Mouse (Mus musculus): Measurements from ENCODE around the gene Nadk2. TPM values are rescaled to one million over a fixed set of nuclear protein-coding genes. Genes with fewer than 3 reads are reported as not detected.

Gene Nadk2
- total RNA-seq, 2 experiments from 2014 or later = 43.1 to 44.1 TPM

DNA sequence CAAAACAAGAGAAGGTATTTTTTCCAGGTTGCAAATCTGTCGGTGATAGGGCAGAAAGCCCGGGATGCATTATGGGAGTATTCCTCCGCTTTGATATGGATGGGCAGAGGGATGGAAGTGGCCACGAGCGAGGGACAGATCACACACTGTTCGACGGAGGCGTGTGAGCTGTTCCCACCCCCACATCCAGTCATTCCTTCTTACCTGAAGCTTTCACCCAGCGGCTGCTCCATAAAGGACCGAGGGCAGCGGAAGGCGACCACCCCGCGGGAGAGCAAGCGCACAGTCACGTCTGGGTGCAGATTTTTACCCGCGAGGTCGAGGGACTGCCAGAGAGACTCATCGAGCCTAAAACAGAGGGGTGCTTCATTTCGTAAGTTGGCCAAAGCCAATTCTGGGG, 53.8 kb downstream of the Nadk2 start:
- intact Hi-C loops (cut with DNase I) = loop anchor here (5.0 to 10.0 kb wide), 2 partner anchors 57 to 480 kb away; no protein-coding TSS in a partner anchor
- no peak for DNase-seq

DNA sequence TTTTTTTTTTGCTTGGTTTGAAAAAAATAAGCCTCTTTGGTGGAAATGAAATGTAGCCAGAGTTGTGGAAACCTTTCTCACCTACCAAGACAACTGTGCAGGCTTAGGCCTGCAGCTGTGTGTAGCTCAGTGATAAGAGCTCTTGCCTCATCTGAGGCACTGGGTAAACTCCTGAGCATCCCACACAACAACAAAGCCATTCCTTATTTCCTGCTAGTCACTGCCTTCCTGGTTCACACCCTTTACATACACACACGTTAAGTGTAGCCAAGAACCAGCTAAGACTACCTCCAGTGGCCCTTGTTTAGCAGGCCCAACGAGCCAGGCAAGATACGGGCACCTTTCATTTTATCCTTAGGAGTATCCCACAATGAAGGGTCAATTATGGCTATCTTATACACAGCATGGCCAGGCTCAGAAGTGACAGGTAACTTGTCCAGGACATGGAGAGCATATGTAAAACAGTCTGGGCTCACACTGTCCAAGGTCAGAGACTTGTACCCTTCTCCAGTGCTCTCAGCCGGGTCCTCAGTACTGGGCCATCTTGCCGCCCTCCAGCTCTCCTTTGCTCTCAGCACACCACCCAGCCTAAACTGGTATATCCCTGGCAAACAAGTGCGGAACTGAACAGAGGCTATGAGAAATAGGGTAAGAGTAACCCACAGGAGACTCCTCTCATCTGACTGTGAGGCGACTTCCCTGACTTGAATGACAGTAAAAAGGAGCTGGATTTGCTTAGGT, 56.2 kb downstream of the Nadk2 start:
- intact Hi-C loops (cut with DNase I) = loop anchor here (10.0 kb wide), 1 partner anchor 478 kb away; no protein-coding TSS in a partner anchor
- DNase-seq = no peak

DNA sequence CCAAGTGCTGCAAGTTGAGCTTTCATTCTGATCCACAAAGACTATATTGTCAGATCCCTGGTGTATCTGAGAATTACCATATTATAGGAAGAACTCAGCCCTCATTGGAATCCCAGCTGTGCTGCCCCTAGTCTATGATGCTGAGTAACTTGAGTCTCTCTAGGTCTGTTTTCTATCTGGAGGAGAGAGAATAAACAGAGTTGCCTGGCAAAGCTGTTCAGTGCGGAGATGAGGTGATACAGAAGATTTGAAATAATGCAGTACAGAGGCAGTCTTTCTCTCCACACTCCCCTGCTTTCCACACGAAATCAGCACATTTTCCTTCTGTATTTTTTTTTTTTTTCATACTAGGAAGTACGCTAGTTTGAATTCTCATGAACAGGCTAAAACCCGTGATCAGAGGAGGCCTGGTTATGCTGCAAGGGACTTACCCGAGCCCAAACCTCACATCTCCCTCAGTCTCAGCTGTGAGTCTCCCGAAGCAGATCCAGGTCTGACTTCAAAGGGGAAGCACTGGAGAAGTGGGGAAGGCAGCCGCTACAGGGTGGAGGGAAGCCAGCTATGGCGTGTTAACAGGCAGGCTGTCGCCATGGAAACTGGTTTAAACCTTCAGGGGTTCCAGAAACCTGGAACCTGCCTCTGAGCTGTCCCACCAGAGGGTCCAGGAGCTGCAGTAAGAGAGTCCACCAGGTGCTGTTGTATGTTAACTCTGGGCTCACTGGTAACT, 59.9 kb downstream of the Nadk2 start:
- DNase-seq = no peak

DNA sequence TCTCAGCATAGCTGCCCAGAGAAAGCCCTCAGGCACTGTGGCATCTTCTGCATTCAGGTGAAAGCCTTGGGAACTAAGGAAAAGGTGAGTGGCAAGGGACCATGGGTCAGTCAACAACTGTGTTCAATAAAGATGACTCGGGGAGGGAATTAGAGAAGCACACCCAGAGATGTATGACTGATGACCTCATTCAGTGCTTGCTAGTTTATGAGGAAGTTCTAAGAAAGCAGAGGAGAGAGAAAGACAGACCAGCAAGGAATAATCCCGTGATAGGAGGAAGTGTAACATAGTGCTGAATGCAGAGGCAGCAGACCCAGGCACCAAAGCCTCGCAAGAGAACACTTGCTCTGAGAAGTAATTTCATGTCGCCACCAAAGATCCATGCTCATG, 60.4 kb downstream of the Nadk2 start:
- intact Hi-C loops (cut with DNase I) = no loop called here
- no peak for DNase-seq

More for the DNA sequence above, 59.9 kb downstream of the Nadk2 start:
- intact Hi-C loops (cut with DNase I) = no loop called here

DNA sequence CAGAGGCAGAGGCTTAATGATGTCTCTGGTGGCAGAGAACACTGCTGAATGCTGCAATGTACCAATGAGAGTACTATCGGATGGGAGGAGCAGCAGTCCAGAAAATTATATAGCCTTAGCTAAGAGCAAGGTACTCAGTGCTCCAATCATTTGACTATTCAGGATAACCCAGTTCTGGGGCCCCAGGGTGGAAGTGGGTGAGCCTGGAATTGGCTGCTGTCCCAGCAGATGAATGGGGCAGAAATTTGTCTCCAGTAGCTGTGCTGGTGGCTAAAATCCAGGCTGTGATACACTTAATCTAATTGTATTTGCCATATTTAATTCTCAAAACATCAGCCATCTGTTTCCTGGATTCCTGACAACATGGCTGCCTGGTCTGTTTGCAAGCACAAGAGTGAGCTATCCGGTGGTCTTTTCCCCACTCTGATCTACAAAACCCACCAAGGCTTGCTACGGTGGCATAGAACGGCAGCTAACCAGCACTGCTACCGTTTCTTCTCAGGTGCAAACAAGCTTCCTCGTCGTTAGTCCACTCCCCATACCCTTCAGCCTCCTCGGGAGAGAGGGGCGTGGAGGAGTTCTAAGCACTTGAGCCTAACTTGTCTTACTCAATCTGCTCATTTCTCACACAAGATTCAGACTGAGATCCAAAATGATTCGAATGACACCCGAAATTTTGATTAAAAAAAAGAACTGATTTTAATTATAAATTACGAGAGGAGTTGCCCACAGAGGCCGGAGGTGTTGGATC, 61.8 kb downstream of the Nadk2 start:
- intact Hi-C loops (cut with DNase I) = no loop called here
- DNase-seq = peak; percentile 15 to 29

DNA sequence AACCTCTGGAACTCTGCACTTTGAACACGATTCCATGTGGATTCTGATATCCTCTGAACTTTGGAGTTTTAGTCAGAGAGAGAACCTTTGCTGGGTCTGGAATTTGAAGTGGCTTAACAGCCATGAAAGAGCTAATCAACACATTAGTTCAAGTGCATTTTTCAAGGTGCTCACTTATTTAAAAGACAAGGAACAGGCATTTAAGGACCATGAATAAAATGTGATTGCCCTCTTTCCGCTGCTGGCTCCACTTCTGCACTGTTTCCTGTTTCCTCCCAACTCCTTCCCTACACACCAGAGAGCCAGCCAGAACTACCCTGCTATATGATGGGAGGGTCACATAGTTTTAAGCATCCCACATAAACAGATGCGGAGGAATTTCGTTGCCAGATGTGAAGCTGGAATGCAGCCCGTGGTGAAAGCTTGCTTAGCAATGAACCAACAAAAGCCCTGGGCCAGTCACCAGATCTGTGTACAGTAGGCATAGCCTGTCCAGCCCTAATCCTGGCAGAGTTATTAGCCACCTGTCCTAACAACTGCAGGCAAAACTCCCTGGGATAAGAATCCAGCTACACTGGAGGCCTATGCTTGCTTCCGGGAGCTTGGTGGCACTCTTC, 63.9 kb downstream of the Nadk2 start:
- DNase-seq = peak; percentile 22 to 32
- intact Hi-C loops (cut with DNase I) = no loop called here

DNA sequence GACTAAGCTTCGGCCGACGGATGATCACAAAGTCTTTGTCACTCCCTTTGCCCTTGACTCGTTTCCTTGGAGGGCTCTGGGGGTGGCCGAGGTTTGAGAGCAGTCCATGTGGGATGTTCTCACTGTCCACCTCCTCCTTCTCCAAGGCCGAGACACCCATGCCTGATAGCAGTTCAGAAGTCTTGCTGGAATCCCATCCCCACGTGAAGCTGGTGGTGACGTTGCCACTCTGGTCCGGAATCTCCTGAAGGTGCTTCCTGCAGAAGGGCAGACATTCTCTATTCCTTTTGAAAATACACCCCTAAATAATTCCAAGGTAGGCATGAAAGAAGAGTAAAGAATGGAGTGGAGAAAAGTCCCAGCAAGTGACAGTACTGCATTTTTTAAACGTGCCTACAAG, 68.4 kb downstream of the Nadk2 start:
- intact Hi-C loops (cut with DNase I) = no loop called here
- DNase-seq = no peak

DNA sequence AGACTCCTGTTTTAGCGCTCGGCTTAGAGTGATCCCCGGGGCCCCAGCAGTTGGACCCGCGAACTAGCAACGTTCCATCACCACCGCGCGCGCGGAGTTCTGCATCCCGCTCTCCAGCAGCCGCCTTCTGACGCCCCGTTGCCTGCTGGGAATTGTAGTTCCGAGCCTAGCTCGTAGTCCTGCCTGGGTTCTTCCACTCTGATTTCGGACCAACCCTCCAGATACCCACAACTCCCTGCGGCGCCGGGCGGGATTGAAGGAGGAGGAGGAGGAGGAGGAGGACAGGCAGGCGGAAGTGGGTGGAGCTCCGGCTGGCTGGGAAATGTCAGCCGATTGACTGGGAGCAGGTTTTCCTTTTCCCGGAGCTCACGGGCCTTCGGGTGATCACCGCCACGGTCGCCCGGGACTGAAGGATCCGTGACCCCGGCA, 69.2 kb downstream of the Nadk2 start, which contains the start of gene Lmbrd2:
TSS of gene Lmbrd2 (plus strand) at position 299 of the 429 bp plus-strand sequence.
- intact Hi-C loops (cut with DNase I) = loop anchor here (2.0 kb wide), 1 partner anchor 69 kb away; the partner anchor contains the start of gene Nadk2

DNA sequence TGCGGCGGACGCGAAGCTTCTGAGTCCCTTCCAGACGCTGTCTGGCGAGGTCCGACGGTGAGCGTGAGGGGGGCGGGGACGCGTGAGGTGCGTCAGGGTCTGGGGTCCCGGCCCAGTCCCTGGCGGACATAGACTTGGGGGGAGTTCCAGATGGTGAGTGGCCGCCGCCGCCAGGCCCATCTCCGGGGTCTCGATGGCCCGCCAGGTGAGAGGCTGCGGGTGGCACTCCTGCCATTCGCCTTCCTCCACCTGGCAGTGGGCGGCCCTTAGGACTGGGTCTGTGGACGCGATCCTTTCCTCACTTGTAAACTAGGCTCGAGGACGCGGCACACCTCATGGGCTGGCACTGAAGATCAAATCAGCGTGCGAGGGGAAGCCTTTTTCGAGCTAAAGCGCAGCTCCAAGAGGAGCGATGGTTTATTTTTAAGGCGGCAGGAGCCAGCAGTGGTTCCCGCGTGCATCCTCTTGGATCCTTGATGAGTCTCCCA, 69.7 kb downstream of the Nadk2 start:
- DNase-seq = no peak
- intact Hi-C loops (cut with DNase I) = loop anchor here (2.0 kb wide), 1 partner anchor 70 kb away; the partner anchor contains the start of gene Nadk2

More for the DNA sequence above, 69.2 kb downstream of the Nadk2 start, which contains the start of gene Lmbrd2:
- DNase-seq = peak; percentile 94 to 96

DNA sequence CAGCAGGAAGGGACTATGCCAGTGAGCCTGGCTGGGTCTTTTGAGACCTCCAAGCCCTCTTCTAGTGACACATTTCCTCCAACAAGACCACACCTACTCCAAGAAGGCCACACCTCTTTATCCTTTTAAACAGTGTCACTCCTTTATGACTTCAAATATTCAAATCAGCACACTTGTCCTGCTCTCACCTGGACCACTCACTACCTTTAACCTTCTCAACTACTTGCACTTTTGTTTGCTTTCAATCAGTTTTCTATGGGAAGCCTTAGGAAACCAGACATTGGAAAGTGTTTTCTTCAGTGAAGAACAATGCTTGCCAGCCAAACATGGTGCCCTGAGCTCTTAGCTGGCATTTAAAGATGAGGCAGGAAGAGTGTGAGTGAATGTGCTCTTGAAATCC, 84.3 kb downstream of the Nadk2 start, which contains the start of gene Skp2:
TSS of gene Skp2 (minus strand) at position 101 of the 400 bp plus-strand sequence.
- intact Hi-C loops (cut with DNase I) = no loop called here
- DNase-seq = no peak

Other genes starting within 250 kb of the Nadk2 start
- gene Ranbp3l, start 103.3 kb upstream of the Nadk2 start, total RNA-seq (2021) = not detected
- gene Lmbrd2, start 69.3 kb downstream of the Nadk2 start, total RNA-seq (2021) = 10 to 100 TPM; 11.5 to 12.3 TPM
- gene Skp2, start 84.2 kb downstream of the Nadk2 start, total RNA-seq (2021) = 1 to 10 TPM; 1.5 to 2.3 TPM
- not detected for gene Ugt3a1, start 205.6 kb downstream of the Nadk2 start, total RNA-seq (2021)

Data from heart, postnatal 14 days (tissue).